Mouse (Mus musculus) neural tube, embryonic 10.5 days (tissue): ENCODE data around the gene 2310030G06Rik.
A peak's percentile ranks its signal among the peaks of the same experiment; 100 is the strongest.

ENCODE experiments used
- DNase-seq: peaks from one replicate; pipeline ENCODE4 v3.0.0-alpha.2; 2017; ENCODE audit warnings: low spot score; ENCODE audit errors: extremely low spot score

Gene 2310030G06Rik

GRCm38 (mm10) chr9:50704907-50705306, 41.4 kb downstream of the 2310030G06Rik start:
- no peak for DNase-seq

GRCm38 (mm10) chr9:50700921-50701691, 45.2 kb downstream of the 2310030G06Rik start:
- no peak for DNase-seq

GRCm38 (mm10) chr9:50698418-50699409, 47.6 kb downstream of the 2310030G06Rik start:
- peak; percentile 55 for DNase-seq

- DNase-seq: peak; percentile 67
Observed at GRCm38 (mm10) chr9:50697706-50698041, 48.7 kb downstream of the 2310030G06Rik start.

GRCm38 (mm10) chr9:50696851-50697705, 49.3 kb downstream of the 2310030G06Rik start:
- no peak for DNase-seq

- no peak for DNase-seq
Observed at GRCm38 (mm10) chr9:50695153-50695552, 51.2 kb downstream of the 2310030G06Rik start.

- DNase-seq: peak; percentile 44
Observed at GRCm38 (mm10) chr9:50693631-50694030, 52.7 kb downstream of the 2310030G06Rik start.

GRCm38 (mm10) chr9:50692626-50693580, 53.4 kb downstream of the 2310030G06Rik start:
- peak; percentile 19 for DNase-seq
